Mouse (Mus musculus): Measurements from ENCODE around the gene Veph1. TPM values are rescaled to one million over a fixed set of nuclear protein-coding genes. Genes with fewer than 3 reads are reported as not detected.

Veph1 gene
- polyA plus RNA-seq, 1 experiment from 2014 or later = 0.05 TPM

DNA sequence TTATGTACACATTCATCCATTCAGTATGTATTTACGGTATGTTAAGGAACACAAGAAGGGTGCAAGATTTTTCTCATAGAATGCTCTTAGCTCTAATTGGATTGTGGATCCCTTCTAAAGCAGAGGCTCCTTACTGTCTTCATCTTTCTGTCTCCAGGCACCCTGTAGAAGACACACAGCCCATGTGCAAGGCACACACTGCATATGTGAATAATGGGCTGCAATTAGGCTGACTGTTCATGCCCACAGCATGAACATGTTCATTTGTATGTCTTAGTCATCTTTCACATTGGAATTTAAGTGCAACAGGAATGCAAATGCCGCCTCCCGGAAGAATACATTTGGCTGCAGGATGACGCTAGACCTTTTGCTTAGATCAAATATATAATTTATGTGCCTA is 213.7 kb downstream of the Veph1 start:
- no peak overlapping the region for H3K27ac ChIP-seq
- H3K9me3 ChIP-seq (replicated peaks) = no peaks in the 10 kb centered on the region
- H3K27me3 ChIP-seq (replicated peaks) = no peaks in the 10 kb centered on the region
- no peak overlapping the region for H3K4me2 ChIP-seq
- H3K4me3 ChIP-seq = no peak overlapping the region
- no peak for ATAC-seq
- 79% methylated on average over 4 of the region's 4 CpGs for WGBS (ENCODE audit: insufficient replicate concordance)
- H3K9ac ChIP-seq = no peak overlapping the region
- H3K4me1 ChIP-seq = peaks cover 4% of the 10 kb centered on the region; the same call in 1 of the 2 replicates
- no peaks in the 10 kb centered on the region for H3K36me3 ChIP-seq

DNA sequence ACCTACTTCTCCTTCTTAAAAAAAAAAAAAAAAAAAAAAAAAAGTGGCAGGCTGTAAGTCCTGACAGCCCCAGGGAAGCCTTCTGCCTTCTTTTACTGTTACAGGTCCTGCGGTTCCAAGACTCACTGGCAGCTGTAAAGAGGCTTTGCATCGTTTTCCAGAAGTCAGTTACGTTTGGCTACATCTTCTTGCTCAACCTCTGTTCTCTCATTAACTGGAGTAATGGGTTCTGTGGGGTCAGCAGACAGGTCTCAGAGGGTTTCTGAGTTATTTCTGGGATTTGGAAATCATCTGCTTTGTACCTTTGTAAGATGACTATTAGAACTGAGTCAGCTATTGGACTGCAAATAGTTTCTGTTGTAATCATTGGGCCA is 215.3 kb downstream of the Veph1 start:
- Histone ChIP-seq H3K4me2 (no peak overlapping the region), H3K4me3 (no peak overlapping the region), H3K27ac (no peak overlapping the region), H3K4me1 (peaks cover 5% of the 10 kb centered on the region; the same call in 1 of the 2 replicates), H3K27me3 (replicated peaks) (no peaks in the 10 kb centered on the region), H3K9me3 (replicated peaks) (no peaks in the 10 kb centered on the region), H3K9ac (no peak overlapping the region), H3K36me3 (no peaks in the 10 kb centered on the region)
- 66% methylated on average over 3 of the region's 3 CpGs for WGBS (ENCODE audit: insufficient replicate concordance)
- no peak for ATAC-seq

DNA sequence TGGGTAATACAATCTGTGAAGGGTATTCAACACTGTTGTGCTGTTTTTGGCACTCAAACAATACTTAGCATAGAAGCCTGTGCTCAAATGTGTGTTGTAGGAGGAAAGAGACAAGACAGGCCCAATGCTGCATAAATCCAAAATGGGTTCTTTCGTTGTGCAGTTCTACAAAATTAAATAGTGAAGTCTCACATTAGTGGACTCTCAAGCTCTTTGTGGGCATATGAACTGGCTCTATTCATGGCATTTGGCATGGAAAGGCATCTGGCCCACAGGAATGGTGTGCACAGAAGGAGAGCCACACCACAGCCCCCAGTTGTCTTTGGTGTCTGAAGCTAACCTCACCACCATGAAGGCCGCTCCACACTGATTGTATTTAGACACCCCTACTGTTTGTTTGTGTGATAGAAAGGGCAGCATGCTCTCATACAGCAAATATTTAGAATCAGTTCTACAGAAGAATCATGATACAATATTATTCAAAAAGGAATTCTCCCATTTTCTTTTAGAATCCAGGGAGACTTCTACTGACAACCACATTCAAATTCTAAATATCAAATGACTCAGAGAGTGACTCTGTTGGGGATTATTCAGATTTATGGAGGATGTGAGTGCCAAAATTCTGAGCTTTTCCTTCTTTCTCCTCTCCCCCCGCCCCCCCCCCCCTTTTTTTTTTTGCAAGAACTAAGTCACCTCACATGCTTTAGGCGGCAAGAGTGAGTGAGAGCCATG is 215.8 kb downstream of the Veph1 start:
- H3K27ac ChIP-seq = no peak overlapping the region
- no peaks in the 10 kb centered on the region for H3K9me3 ChIP-seq (replicated peaks)
- peaks cover 5% of the 10 kb centered on the region; the same call in 1 of the 2 replicates for H3K4me1 ChIP-seq
- 48% methylated on average over 4 of the region's 4 CpGs for WGBS (ENCODE audit: insufficient replicate concordance)
- no peak overlapping the region for H3K4me2 ChIP-seq
- H3K36me3 ChIP-seq = no peaks in the 10 kb centered on the region
- H3K9ac ChIP-seq = no peak overlapping the region
- ATAC-seq = no peak
- H3K27me3 ChIP-seq (replicated peaks) = no peaks in the 10 kb centered on the region
- no peak overlapping the region for H3K4me3 ChIP-seq

DNA sequence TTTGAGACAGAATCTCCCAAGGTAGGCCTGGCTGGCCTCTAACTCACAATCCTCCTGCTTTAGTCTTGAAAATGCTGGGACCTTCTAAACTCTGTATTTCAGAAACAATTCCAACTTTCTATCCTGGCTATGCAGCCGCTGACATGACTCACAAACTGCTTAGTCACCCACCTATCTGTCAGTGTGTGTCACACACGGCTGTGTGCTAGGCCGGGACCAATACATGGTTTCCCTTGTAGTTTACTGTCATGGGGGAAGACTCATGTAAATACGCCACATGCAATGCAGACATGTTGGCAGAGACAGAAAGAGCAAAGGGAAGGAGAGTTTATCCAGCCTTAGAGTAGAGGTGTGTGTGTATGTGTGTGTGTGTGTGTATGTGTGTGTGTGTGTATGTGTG is 216.8 kb downstream of the Veph1 start:
- 47% methylated on average over 4 of the region's 4 CpGs for WGBS (ENCODE audit: insufficient replicate concordance)
- H3K9me3 ChIP-seq (replicated peaks) = no peaks in the 10 kb centered on the region
- H3K4me2 ChIP-seq = no peak overlapping the region
- H3K27me3 ChIP-seq (replicated peaks) = no peaks in the 10 kb centered on the region
- H3K4me1 ChIP-seq = peaks cover 5% of the 10 kb centered on the region; the same call in 1 of the 2 replicates
- H3K27ac ChIP-seq = no peak overlapping the region
- H3K36me3 ChIP-seq = no peaks in the 10 kb centered on the region
- no peak overlapping the region for H3K4me3 ChIP-seq
- H3K9ac ChIP-seq = no peak overlapping the region
- ATAC-seq = no peak

DNA sequence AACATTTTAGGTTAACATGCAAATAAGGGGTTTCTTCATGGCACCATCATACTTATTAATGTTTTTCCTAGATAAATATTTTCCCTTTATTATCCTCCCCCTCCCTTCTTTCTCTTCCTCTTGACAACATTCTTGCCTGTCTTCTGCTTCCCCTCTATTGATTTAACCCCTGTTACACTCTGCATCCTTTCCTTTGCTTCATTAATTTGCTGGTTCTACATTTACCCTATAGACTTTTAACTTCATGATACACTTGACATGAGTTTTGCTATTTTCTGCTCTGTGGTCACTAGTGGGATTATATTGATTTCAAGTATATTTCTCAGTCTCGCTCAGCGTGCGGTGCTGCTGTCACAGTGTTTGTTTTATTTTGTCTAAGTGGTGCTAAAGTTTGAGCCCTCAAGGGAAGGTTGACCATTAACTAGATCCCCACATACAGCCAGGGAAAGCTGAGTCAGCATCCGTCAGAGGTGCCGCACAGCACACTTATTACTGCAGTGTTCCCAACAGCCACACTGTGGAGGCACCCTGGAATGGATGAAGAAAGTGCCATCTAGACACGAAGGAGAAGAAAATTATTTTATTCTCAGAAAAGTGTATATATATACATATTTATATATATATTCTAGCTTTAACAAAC is 217.6 kb downstream of the Veph1 start:
- Histone ChIP-seq H3K4me1 (peaks cover 5% of the 10 kb centered on the region; the same call in 1 of the 2 replicates), H3K36me3 (no peaks in the 10 kb centered on the region), H3K27me3 (replicated peaks) (no peaks in the 10 kb centered on the region), H3K27ac (no peak overlapping the region), H3K4me3 (no peak overlapping the region), H3K4me2 (no peak overlapping the region), H3K9me3 (replicated peaks) (no peaks in the 10 kb centered on the region), H3K9ac (no peak overlapping the region)
- peak; percentile 58; the same call in 1 of the 2 replicates for ATAC-seq
- WGBS (ENCODE audit: insufficient replicate concordance) = 67% methylated on average over 6 of the region's 6 CpGs

DNA sequence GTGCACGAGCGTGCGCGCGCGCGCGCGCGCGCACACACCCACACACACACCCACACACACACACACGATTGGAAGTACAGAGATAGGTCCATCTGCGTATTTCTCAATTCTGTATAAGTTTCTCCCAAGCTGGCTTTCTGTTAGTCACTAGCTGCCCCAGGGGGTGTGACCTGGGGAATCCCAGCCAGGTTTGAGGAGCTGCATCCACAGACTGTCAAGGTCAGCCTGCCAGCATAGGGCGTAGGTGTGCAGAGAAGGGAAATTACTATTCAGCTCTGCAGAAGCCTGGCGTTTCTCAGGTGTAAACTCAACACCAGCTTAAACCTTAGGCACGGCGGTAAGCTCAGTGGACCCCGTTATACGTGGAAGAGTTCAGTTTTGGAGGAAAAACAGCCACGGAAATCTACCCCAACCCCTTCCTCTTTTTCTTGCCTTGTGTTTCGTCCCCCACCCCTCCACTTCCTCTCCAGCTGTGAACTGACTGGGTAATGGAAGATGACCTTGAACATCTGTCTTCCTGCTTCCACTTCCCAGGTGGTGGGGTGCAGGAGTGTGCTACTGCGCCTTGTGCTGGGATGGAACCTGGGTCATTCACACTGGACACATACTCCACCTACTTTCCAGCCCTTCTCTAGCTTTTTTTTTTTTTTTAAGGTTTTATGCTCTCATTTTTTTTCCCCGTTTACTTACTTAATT is 218.5 kb downstream of the Veph1 start:
- ATAC-seq = no peak
- Histone ChIP-seq H3K4me2 (no peak overlapping the region), H3K36me3 (no peaks in the 10 kb centered on the region), H3K4me3 (no peak overlapping the region), H3K27ac (no peak overlapping the region), H3K9ac (no peak overlapping the region), H3K4me1 (peaks cover 5% of the 10 kb centered on the region; the same call in 1 of the 2 replicates), H3K27me3 (replicated peaks) (no peaks in the 10 kb centered on the region), H3K9me3 (replicated peaks) (no peaks in the 10 kb centered on the region)
- WGBS (ENCODE audit: insufficient replicate concordance) = 59% methylated on average over 23 of the region's 23 CpGs

DNA sequence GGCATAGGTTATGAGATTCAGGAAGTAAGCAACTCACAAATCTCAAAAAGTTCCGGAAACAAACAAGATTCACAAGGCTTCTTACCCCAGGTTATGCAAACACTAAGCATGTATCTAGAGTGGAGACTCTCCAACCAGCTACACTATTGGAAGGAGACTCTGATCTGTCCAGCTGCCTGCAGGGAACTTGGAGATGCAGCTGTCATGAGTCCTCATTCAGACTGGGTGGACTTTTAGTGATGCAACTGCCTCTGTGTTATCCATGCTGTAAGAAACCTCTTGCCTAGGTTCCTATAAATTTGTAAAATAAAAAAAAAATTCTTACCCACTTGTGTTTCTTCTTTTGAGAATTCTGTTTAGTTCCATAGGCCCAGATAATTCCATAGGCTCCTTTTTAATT is 226.4 kb downstream of the Veph1 start:
- Histone ChIP-seq H3K27me3 (replicated peaks) (no peaks in the 10 kb centered on the region), H3K9ac (no peak overlapping the region), H3K9me3 (replicated peaks) (no peaks in the 10 kb centered on the region), H3K4me3 (no peak overlapping the region), H3K4me2 (no peak overlapping the region), H3K4me1 (no peaks in the 10 kb centered on the region), H3K36me3 (no peaks in the 10 kb centered on the region), H3K27ac (no peak overlapping the region)
- WGBS (ENCODE audit: insufficient replicate concordance) = 68% methylated on average over 1 of the region's 1 CpGs
- no peak for ATAC-seq

DNA sequence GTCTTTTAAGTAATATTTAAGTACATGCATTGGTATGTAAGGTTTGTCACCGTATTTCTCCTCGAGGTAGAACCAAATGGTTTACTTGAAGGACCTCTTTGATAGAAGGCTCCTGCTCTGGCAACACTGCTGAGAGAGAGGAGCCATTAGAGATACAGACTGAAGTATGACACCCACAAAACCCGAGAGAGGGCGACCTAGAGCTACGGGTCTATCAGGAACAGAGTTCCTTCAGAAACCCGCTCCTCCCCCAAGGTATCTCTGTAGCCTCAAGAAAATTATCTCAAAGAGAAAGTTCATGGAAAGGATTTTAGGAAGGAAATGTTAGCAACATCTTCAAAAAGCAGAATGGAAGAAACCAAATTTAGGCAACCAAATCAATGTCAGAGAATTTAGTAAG is 232.8 kb downstream of the Veph1 start:
- Histone ChIP-seq H3K4me2 (no peak overlapping the region), H3K4me1 (no peaks in the 10 kb centered on the region), H3K27ac (no peak overlapping the region), H3K9ac (no peak overlapping the region), H3K9me3 (replicated peaks) (no peaks in the 10 kb centered on the region), H3K27me3 (replicated peaks) (no peaks in the 10 kb centered on the region), H3K4me3 (no peak overlapping the region), H3K36me3 (no peaks in the 10 kb centered on the region)
- WGBS (ENCODE audit: insufficient replicate concordance) = 38% methylated on average over 6 of the region's 6 CpGs
- no peak for ATAC-seq

DNA sequence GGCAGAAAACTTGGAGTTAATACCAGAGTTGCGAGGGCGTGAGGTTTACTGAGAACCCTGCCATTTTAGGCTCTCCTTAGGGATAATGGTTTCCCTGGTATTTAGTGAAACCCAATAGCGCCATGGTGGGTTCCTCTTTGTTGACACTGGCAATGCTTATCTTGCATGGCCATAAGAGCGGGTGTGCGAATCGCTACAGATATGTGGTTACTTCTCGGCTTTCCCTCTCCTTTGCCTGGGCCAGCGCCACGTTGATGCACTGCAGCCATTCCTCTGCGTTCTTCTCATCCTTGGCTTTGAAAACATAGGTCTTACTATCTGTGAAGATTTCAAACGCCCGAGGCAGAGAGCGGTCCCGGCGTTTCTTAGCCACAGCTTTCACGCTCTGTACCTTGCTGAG is 239.7 kb downstream of the Veph1 start:
- WGBS (ENCODE audit: insufficient replicate concordance) = 73% methylated on average over 16 of the region's 16 CpGs
- Histone ChIP-seq H3K36me3 (no peaks in the 10 kb centered on the region), H3K27ac (no peak overlapping the region), H3K27me3 (replicated peaks) (no peaks in the 10 kb centered on the region), H3K9ac (no peak overlapping the region), H3K9me3 (replicated peaks) (no peaks in the 10 kb centered on the region), H3K4me2 (no peak overlapping the region), H3K4me1 (no peaks in the 10 kb centered on the region), H3K4me3 (no peak overlapping the region)
- ATAC-seq = no peak

DNA sequence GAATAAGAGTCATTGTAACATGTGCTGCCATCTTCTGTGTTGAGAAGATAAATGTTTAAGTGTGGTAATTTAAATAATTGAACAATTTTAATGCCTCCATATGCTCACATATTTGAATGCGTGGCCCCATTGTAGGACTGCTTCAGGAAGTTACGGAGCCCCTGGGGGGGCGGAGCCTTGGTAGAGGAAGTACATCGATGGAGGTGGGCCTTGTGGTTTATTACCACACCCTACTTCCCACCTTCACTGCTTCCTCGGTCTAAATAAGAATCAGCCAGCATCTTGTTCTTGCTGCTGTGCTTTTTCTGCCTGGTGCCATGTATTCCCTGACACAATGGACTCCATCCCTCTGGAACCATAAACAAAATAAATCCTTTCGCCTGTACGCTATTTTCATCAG is 241.0 kb downstream of the Veph1 start:
- Histone ChIP-seq H3K27me3 (replicated peaks) (no peaks in the 10 kb centered on the region), H3K4me3 (no peak overlapping the region), H3K4me1 (no peaks in the 10 kb centered on the region), H3K9me3 (replicated peaks) (no peaks in the 10 kb centered on the region), H3K27ac (no peak overlapping the region), H3K36me3 (no peaks in the 10 kb centered on the region), H3K4me2 (no peak overlapping the region), H3K9ac (no peak overlapping the region)
- 62% methylated on average over 7 of the region's 7 CpGs for WGBS (ENCODE audit: insufficient replicate concordance)
- ATAC-seq = no peak

DNA sequence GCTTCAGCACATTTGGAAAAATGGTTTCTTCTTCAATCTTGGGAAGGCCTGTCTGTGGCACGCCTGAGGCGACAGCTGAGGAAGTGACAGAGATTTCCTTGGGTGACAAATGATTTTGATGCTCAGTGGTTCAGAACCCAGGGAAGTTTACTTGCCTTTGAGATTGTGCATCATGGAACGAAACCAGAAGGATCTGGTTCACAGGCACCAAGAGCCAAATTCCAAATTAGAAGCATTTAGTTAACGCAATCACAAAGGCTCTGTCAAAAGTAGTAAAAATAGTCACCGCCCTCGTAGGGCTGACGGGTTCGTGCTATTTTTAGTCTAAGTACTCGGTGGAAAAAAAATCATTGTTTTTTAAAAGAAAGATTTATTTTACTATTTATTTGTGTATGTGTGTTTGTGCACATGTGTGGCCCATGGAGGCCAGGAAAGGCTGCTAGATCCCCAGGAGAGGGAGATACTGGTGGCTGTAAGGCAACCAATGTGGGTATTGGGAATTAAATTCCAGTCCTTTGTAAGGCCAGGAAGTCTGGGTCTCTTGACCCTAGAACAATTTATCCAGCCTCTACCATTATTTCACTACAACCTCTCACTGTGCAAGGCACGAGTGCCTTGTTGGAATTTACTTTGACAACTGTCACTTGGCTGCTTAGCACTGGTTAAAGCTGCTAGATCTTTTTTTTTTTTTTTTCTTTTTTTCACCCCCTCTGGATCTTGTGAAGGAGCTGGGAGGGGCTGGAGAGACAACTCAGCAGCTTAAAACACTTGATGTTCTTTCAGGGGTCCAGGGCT is 246.3 kb downstream of the Veph1 start:
- Histone ChIP-seq H3K4me3 (no peak overlapping the region), H3K9me3 (replicated peaks) (no peaks in the 10 kb centered on the region), H3K4me1 (no peaks in the 10 kb centered on the region), H3K9ac (no peak overlapping the region), H3K27me3 (replicated peaks) (no peaks in the 10 kb centered on the region), H3K36me3 (no peaks in the 10 kb centered on the region), H3K27ac (no peak overlapping the region), H3K4me2 (no peak overlapping the region)
- WGBS (ENCODE audit: insufficient replicate concordance) = 58% methylated on average over 10 of the region's 10 CpGs
- ATAC-seq = no peak

Data from liver, embryonic 12.5 days (tissue).